Mouse (Mus musculus) liver (tissue): ENCODE measurements around the gene Chst8.
A peak's percentile ranks its signal among the peaks of the same experiment; 100 is the strongest.

Experiments
- DNase-seq: peaks from one replicate; pipeline ENCODE4 v3.0.0-alpha.2; 2020; ENCODE audit warnings: mixed read lengths

The Chst8 gene

GRCm38 (mm10) chr7:34812531-34813111 is at the start of gene Chst8:
Gene Chst8, minus strand, starts transcription at chr7:34812711.
- peak; percentile 62 for DNase-seq

GRCm38 (mm10) chr7:34858291-34858690 is 45.8 kb upstream of the Chst8 start:
- DNase-seq = no peak

GRCm38 (mm10) chr7:34854781-34855352 is 42.4 kb upstream of the Chst8 start:
- DNase-seq = no peak

GRCm38 (mm10) chr7:34853393-34853792 is 40.9 kb upstream of the Chst8 start:
- DNase-seq = no peak

- peak; percentile 34 for DNase-seq
Measured at GRCm38 (mm10) chr7:34849660-34850059, 37.1 kb upstream of the Chst8 start.

GRCm38 (mm10) chr7:34848811-34849210 is 36.3 kb upstream of the Chst8 start:
- no peak for DNase-seq

GRCm38 (mm10) chr7:34847900-34848299 is 35.4 kb upstream of the Chst8 start:
- no peak for DNase-seq

GRCm38 (mm10) chr7:34847410-34847809 is 34.9 kb upstream of the Chst8 start:
- DNase-seq = no peak

- no peak for DNase-seq
Measured at GRCm38 (mm10) chr7:34838749-34839148, 26.2 kb upstream of the Chst8 start.

GRCm38 (mm10) chr7:34838231-34838630 is 25.7 kb upstream of the Chst8 start:
- DNase-seq = no peak

GRCm38 (mm10) chr7:34826255-34826909 is 13.9 kb upstream of the Chst8 start:
- peak; percentile 41 for DNase-seq

- DNase-seq = no peak
Measured at GRCm38 (mm10) chr7:34821587-34821986, 9.1 kb upstream of the Chst8 start.

GRCm38 (mm10) chr7:34820554-34820953 is 8.0 kb upstream of the Chst8 start:
- DNase-seq = no peak

GRCm38 (mm10) chr7:34819796-34820195 is 7.3 kb upstream of the Chst8 start:
- DNase-seq = no peak

- DNase-seq = no peak
Measured at GRCm38 (mm10) chr7:34818660-34819059, 6.1 kb upstream of the Chst8 start.

- no peak for DNase-seq
Measured at GRCm38 (mm10) chr7:34816981-34817380, 4.5 kb upstream of the Chst8 start.

GRCm38 (mm10) chr7:34814801-34815200 is 2.3 kb upstream of the Chst8 start:
- no peak for DNase-seq

- no peak for DNase-seq
Measured at GRCm38 (mm10) chr7:34811531-34812526, 682 bp downstream of the Chst8 start.

- DNase-seq = no peak
Measured at GRCm38 (mm10) chr7:34811060-34811459, 1.5 kb downstream of the Chst8 start.

- DNase-seq = no peak
Measured at GRCm38 (mm10) chr7:34806307-34806706, 6.2 kb downstream of the Chst8 start.

- no peak for DNase-seq
Measured at GRCm38 (mm10) chr7:34805691-34806205, 6.8 kb downstream of the Chst8 start.

- no peak for DNase-seq
Measured at GRCm38 (mm10) chr7:34805042-34805441, 7.5 kb downstream of the Chst8 start.

- no peak for DNase-seq
Measured at GRCm38 (mm10) chr7:34799950-34800511, 12.5 kb downstream of the Chst8 start.
